Mouse (Mus musculus) hindbrain, embryonic 11.5 days (tissue): ENCODE measurements around the gene Gorasp1. TPM values are rescaled to one million over a fixed set of nuclear protein-coding genes. Genes with fewer than 3 reads are reported as not detected.

ENCODE experiments used
- ATAC-seq: fragments of 200-750 bp; cut with Nextera tagmentation; 2 replicates; pipeline ENCODE4 v1.8.0; 2017; ENCODE audit warnings: mild to moderate bottlenecking, moderate TSS enrichment, moderate library complexity; ENCODE audit not compliant: low FRiP score
- DNase-seq: peaks from one replicate; pipeline ENCODE4 v3.0.0-alpha.2; 2015; ENCODE audit warnings: low spot score
- H3K27ac ChIP-seq: fragments of 300-500 bp; sonication (generic); 2 replicates; pipeline ENCODE4 v1.5.1; 2014; ENCODE audit warnings: mild to moderate bottlenecking, low read depth, low read length
- H3K27me3 ChIP-seq: fragments of 300-500 bp; sonication (generic); 2 replicates; pipeline ENCODE4 v1.6.1; 2014; ENCODE audit warnings: mild to moderate bottlenecking, low read length, moderate library complexity, mixed read lengths; ENCODE audit not compliant: control insufficient read depth, insufficient read depth
- H3K36me3 ChIP-seq: fragments of 300-500 bp; sonication (generic); 2 replicates; pipeline ENCODE4 v1.6.1; 2014; ENCODE audit warnings: mild to moderate bottlenecking, low read length, moderate library complexity, mixed read lengths; ENCODE audit not compliant: control insufficient read depth, insufficient read depth
- H3K4me1 ChIP-seq: fragments of 300-500 bp; sonication (generic); replicated peaks from 2 replicates; pipeline ENCODE4 v1.6.1; 2014; ENCODE audit warnings: low read length, mixed read lengths; ENCODE audit not compliant: control insufficient read depth, insufficient read depth
- H3K4me2 ChIP-seq: fragments of 300-500 bp; sonication (generic); replicated peaks from 2 replicates; pipeline ENCODE4 v1.6.1; 2014; ENCODE audit warnings: mild to moderate bottlenecking, low read depth, low read length
- H3K4me3 ChIP-seq: fragments of 300-500 bp; sonication (generic); 2 replicates; pipeline ENCODE4 v1.5.1; 2014; ENCODE audit warnings: low read depth, low read length
- H3K9ac ChIP-seq: fragments of 300-500 bp; sonication (generic); 2 replicates; pipeline ENCODE4 v1.6.1; 2014; ENCODE audit warnings: low read depth, low read length
- H3K9me3 ChIP-seq: fragments of 300-500 bp; sonication (generic); 2 replicates; pipeline ENCODE4 v1.6.1; 2016; ENCODE audit warnings: low read length; ENCODE audit not compliant: control insufficient read depth
- WGBS: fragments of 180-500 bp; shearing (Covaris S2); extraction: QIAGEN DNeasy Blood & Tissue Kit; methylation state at CpG from one replicate; pipeline ENCODE4 v1.1.7; 2014; 5-methylcytosine and 5-hydroxymethylcytosine counted together
- polyA plus RNA-seq: library from polyadenylated mRNA; unstranded; fragments of >200 nt; fragmentation: Nextera tagmentation; extraction: Ambion mirVana; gene quantifications from 2 replicates; pipeline ENCODE4 v1.2.1, GENCODE M21; 2014

Gorasp1 gene
- polyA plus RNA-seq, 1 experiment from 2014 or later: 18.5 TPM

GRCm38 (mm10) chr9:119965186-119965585 is 27.8 kb upstream of the Gorasp1 start:
- 83% methylated on average over 3 of the region's 3 CpGs for WGBS

GRCm38 (mm10) chr9:119964206-119964605 is 26.8 kb upstream of the Gorasp1 start:
- Histone ChIP-seq H3K9me3 (no peaks in the 10 kb centered on the region), H3K36me3 (no peaks in the 10 kb centered on the region), H3K4me2 (no peak overlapping the region), H3K27ac (no peak overlapping the region), H3K9ac (no peak overlapping the region), H3K4me1 (0 out of 2 replicates have a peak, but pooled peaks cover 3% of the 10 kb centered on the region), H3K27me3 (no peaks in the 10 kb centered on the region), H3K4me3 (no peak overlapping the region)
- ATAC-seq: no peak
- 84% methylated on average over 3 of the region's 3 CpGs for WGBS
- no peak for DNase-seq

More at GRCm38 (mm10) chr9:119965186-119965585, 27.8 kb upstream of the Gorasp1 start:
- H3K4me2 ChIP-seq: no peak overlapping the region
- DNase-seq (no peak), ATAC-seq (no peak)
- no peaks in the 10 kb centered on the region for H3K27me3 ChIP-seq
- H3K9me3 ChIP-seq: no peaks in the 10 kb centered on the region
- H3K4me1 ChIP-seq: 0 out of 2 replicates have a peak, but pooled peaks cover 3% of the 10 kb centered on the region
- H3K4me3 ChIP-seq: no peak overlapping the region
- H3K27ac ChIP-seq: no peak overlapping the region
- no peak overlapping the region for H3K9ac ChIP-seq
- no peaks in the 10 kb centered on the region for H3K36me3 ChIP-seq

DNA sequence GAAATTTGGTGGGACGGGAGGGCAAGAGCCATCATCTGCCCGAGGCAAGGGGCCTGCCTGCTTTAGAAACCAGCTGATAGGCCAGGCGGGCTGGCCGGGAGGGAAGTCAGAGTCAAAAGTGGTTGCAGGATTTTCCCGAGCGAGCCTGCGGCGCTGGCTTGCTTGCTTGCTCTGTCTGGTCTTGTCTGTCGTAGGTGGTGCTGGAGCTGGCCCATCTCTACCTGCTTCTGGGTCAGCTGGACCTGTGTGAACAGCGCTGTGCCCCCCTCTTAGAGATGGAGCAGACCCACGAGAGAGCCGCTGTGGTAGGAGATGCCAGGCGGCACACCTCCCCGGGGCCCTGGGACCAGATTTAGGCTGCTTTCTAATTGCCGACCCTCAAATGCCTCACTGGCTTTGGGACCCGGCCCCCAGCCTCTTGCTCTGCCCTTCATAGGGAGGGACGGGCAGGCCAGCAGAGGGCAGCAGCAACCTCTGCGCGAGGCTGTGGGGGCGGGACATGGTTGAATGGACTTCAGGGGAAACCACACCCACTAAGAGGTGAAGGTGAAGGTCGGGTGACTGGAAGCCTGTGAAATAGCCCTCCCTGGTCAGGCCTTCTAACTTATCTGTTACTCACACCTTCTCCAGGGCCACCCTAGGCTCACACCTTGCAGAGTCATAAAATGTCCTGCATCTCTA is 25.8 kb upstream of the Gorasp1 start:
- Histone ChIP-seq H3K36me3 (no peaks in the 10 kb centered on the region), H3K4me2 (no peak overlapping the region), H3K4me1 (0 out of 2 replicates have a peak, but pooled peaks cover 3% of the 10 kb centered on the region), H3K9me3 (no peaks in the 10 kb centered on the region), H3K27me3 (no peaks in the 10 kb centered on the region), H3K4me3 (no peak overlapping the region), H3K9ac (no peak overlapping the region), H3K27ac (no peak overlapping the region)
- 10% methylated on average over 21 of the region's 21 CpGs for WGBS
- ATAC-seq (peak; percentile 66), DNase-seq (peak; percentile 78)

- ATAC-seq: no peak
- Histone ChIP-seq H3K9ac (no peak overlapping the region), H3K4me2 (no peak overlapping the region), H3K4me1 (0 out of 2 replicates have a peak, but pooled peaks cover 3% of the 10 kb centered on the region), H3K36me3 (no peaks in the 10 kb centered on the region), H3K9me3 (no peaks in the 10 kb centered on the region), H3K27me3 (no peaks in the 10 kb centered on the region), H3K4me3 (no peak overlapping the region), H3K27ac (no peak overlapping the region)
- DNase-seq: no peak
- 84% methylated on average over 4 of the region's 4 CpGs for WGBS
These were observed 24.9 kb upstream of the Gorasp1 start for GRCm38 (mm10) chr9:119962216-119962615.

- no peak overlapping the region for H3K9ac ChIP-seq
- no peak overlapping the region for H3K4me2 ChIP-seq
- H3K4me3 ChIP-seq: no peak overlapping the region
- 0 out of 2 replicates have a peak, but pooled peaks cover 3% of the 10 kb centered on the region for H3K4me1 ChIP-seq
- H3K27me3 ChIP-seq: no peaks in the 10 kb centered on the region
- ATAC-seq (no peak), DNase-seq (no peak)
- H3K9me3 ChIP-seq: no peaks in the 10 kb centered on the region
- H3K27ac ChIP-seq: no peak overlapping the region
- WGBS: 79% methylated on average over 9 of the region's 9 CpGs
- H3K36me3 ChIP-seq: no peaks in the 10 kb centered on the region
These were observed 21.5 kb upstream of the Gorasp1 start for GRCm38 (mm10) chr9:119958835-119959234.

DNA sequence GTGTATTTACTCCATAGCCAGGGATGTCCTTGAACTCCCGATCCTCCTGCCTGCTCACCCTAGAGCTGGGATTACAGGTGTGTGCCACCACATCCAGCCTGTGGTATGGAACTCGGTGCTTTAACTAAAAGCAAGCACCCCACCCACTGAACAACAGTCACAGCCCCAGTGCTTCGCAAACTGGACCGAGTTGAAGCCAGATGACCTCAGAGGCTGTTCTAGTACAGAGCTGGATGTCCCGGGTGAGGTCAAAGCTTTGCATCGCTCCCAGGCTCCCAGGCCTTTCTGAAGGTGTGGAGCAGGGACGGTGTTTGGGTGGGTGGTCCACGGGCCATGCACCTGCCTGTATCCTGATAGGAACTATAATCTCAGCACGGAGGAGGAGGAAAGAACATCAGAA is 14.0 kb upstream of the Gorasp1 start:
- H3K4me2 ChIP-seq: no peak overlapping the region
- H3K27ac ChIP-seq: no peak overlapping the region
- no peak overlapping the region for H3K4me3 ChIP-seq
- no peak for ATAC-seq
- no peaks in the 10 kb centered on the region for H3K9me3 ChIP-seq
- H3K36me3 ChIP-seq: no peaks in the 10 kb centered on the region
- DNase-seq: no peak
- no peaks in the 10 kb centered on the region for H3K27me3 ChIP-seq
- 86% methylated on average over 9 of the region's 9 CpGs for WGBS
- H3K9ac ChIP-seq: no peak overlapping the region
- H3K4me1 ChIP-seq: no peaks in the 10 kb centered on the region

- Histone ChIP-seq H3K4me1 (no peaks in the 10 kb centered on the region), H3K4me2 (no peak overlapping the region), H3K4me3 (no peak overlapping the region), H3K36me3 (no peaks in the 10 kb centered on the region), H3K27me3 (no peaks in the 10 kb centered on the region), H3K9ac (no peak overlapping the region), H3K27ac (no peak overlapping the region), H3K9me3 (no peaks in the 10 kb centered on the region)
- WGBS: 59% methylated on average over 6 of the region's 6 CpGs
- no peak for DNase-seq
- ATAC-seq: no peak
These were observed 13.1 kb upstream of the Gorasp1 start for GRCm38 (mm10) chr9:119950434-119950833.

DNA sequence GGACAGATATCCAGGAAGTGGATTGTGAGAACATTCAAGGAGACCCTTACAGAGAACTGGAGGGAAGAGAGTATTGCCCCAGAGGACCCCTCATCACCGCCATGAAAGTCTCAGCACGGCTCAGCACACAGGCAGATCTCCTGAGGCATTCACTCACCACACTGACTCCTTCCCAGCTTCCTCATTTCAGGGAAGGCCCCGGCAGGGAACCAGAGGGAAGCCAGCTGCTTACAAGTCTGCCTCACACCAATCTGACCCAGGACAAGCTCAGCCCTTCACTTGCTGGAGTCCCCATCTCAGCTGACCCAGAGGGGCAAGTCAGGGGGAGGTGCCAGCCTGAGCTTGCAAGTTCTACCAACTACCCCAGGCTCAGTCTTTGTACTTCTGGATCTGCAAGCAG is 11.4 kb upstream of the Gorasp1 start:
- ATAC-seq (no peak), DNase-seq (no peak)
- Histone ChIP-seq H3K4me3 (no peak overlapping the region), H3K36me3 (no peaks in the 10 kb centered on the region), H3K9me3 (no peaks in the 10 kb centered on the region), H3K27ac (no peak overlapping the region), H3K4me1 (no peaks in the 10 kb centered on the region), H3K27me3 (no peaks in the 10 kb centered on the region), H3K9ac (no peak overlapping the region), H3K4me2 (no peak overlapping the region)
- 65% methylated on average over 3 of the region's 3 CpGs for WGBS

- Histone ChIP-seq H3K4me2 (no peak overlapping the region), H3K9ac (no peak overlapping the region), H3K27me3 (no peaks in the 10 kb centered on the region), H3K9me3 (no peaks in the 10 kb centered on the region), H3K27ac (no peak overlapping the region), H3K4me3 (no peak overlapping the region), H3K36me3 (no peaks in the 10 kb centered on the region), H3K4me1 (no peaks in the 10 kb centered on the region)
- DNase-seq (peak; percentile 22), ATAC-seq (no peak)
- 71% methylated on average over 12 of the region's 12 CpGs for WGBS
These were observed 8.0 kb upstream of the Gorasp1 start for GRCm38 (mm10) chr9:119945173-119945900.
